Mouse (Mus musculus) thymus, adult 2 months (tissue): ENCODE results near the gene Gm20388.

ENCODE experiments used
- CTCF ChIP-seq: fragments of 200-500 bp; IDR thresholded peaks from 2 replicates; pipeline ENCODE4 v1.5.1; 2012; ENCODE audit warnings: mild to moderate bottlenecking, control low read depth, low read length, moderate library complexity, borderline replicate concordance; ENCODE audit not compliant: control insufficient read depth, poor library complexity, insufficient read depth; ENCODE audit errors: extremely low read depth
- POLR2A ChIP-seq: fragments of 200-500 bp; IDR thresholded peaks from 2 replicates; pipeline ENCODE4 v1.6.1; 2012; ENCODE audit warnings: mild to moderate bottlenecking, low read length, control low read depth, moderate library complexity; ENCODE audit not compliant: control insufficient read depth, poor library complexity, insufficient read depth; ENCODE audit errors: extremely low read depth

DNA sequence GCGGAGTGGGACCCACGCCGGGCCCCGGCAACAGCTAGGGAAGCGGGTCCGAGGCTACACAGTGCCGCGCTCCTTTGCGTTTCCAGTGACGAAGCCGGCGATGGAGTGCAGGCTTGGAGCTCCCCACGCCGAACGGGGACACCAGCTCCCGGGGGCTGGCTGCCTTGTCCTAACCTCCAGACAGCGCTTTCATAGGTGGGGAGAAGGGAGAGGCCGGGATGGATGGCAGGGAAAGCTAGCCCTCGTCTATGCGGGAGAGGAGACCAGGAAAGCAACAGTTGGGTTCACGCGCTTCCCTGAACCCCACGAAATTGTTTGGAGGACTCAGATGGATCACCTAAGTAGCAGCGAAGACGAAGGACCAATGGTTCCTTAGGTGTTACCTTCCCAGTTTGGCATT lies 1204.5 kb downstream of the Gm20388 start:
- no peak for TF ChIP-seq CTCF
- no peak for TF ChIP-seq POLR2A
